Mouse (Mus musculus): ENCODE results near the gene Sugct. TPM values are rescaled to one million over a fixed set of nuclear protein-coding genes. Genes with fewer than 3 reads are reported as not detected.
A peak's percentile ranks its signal among the peaks of the same experiment; 100 is the strongest.

The Sugct gene
- polyA plus RNA-seq, 1 experiment from 2014 or later: 14.0 TPM

- no peak overlapping the region for H3K27ac ChIP-seq (ENCODE audit: low read depth)
- DNase-seq: no peak
- no peaks in the 10 kb centered on the region for H3K36me3 ChIP-seq (replicated peaks; ENCODE audit: insufficient read depth, low read length)
- 60% methylated on average over 2 of the region's 2 CpGs for WGBS (ENCODE audit: insufficient replicate concordance)
- TF ChIP-seq EP300 (IDR thresholded peaks at IDR 0.05; ENCODE audit: low read depth) (no peak), CTCF (IDR thresholded peaks at IDR 0.05; ENCODE audit: low read depth) (peak; percentile 18; the same call in 1 of the 2 replicates)
- no peak overlapping the region for H3K4me3 ChIP-seq (ENCODE audit: low read depth, low read length)
- H3K4me1 ChIP-seq (ENCODE audit: insufficient read depth): no peaks in the 10 kb centered on the region
- H3K27me3 ChIP-seq (ENCODE audit: insufficient read depth, low read length): no peaks in the 10 kb centered on the region
- H3K4me2 ChIP-seq (ENCODE audit: low read depth, low read length): no peak overlapping the region
- H3K9ac ChIP-seq (replicated peaks): no peak overlapping the region
- ATAC-seq: no peak
- H3K9me3 ChIP-seq (ENCODE audit: low read length): no peaks in the 10 kb centered on the region
These were observed 655.6 kb downstream of the Sugct start for GRCm38 (mm10) chr13:17039727-17040126.

GRCm38 (mm10) chr13:17038341-17038740 lies 657.0 kb downstream of the Sugct start:
- DNase-seq: no peak
- H3K4me3 ChIP-seq (ENCODE audit: low read depth, low read length): no peak overlapping the region
- WGBS (ENCODE audit: insufficient replicate concordance): 80% methylated on average over 4 of the region's 4 CpGs
- no peak for TF ChIP-seq EP300 (IDR thresholded peaks at IDR 0.05; ENCODE audit: low read depth)
- TF ChIP-seq CTCF (IDR thresholded peaks at IDR 0.05; ENCODE audit: low read depth): no peak
- H3K4me1 ChIP-seq (ENCODE audit: insufficient read depth): no peaks in the 10 kb centered on the region
- no peak overlapping the region for H3K9ac ChIP-seq (replicated peaks)
- H3K36me3 ChIP-seq (replicated peaks; ENCODE audit: insufficient read depth, low read length): no peaks in the 10 kb centered on the region
- no peak overlapping the region for H3K27ac ChIP-seq (ENCODE audit: low read depth)
- ATAC-seq: no peak
- no peak overlapping the region for H3K4me2 ChIP-seq (ENCODE audit: low read depth, low read length)
- no peaks in the 10 kb centered on the region for H3K27me3 ChIP-seq (ENCODE audit: insufficient read depth, low read length)
- H3K9me3 ChIP-seq (ENCODE audit: low read length): no peaks in the 10 kb centered on the region

- no peak for DNase-seq
These were observed 657.5 kb downstream of the Sugct start for GRCm38 (mm10) chr13:17037899-17038298.

GRCm38 (mm10) chr13:17030761-17031160 lies 664.6 kb downstream of the Sugct start:
- ATAC-seq (no peak), DNase-seq (no peak)
- WGBS (ENCODE audit: insufficient replicate concordance): 33% methylated on average over 1 of the region's 1 CpGs
- H3K36me3 ChIP-seq (replicated peaks; ENCODE audit: insufficient read depth, low read length): no peaks in the 10 kb centered on the region
- H3K4me1 ChIP-seq (ENCODE audit: insufficient read depth): no peaks in the 10 kb centered on the region
- TF ChIP-seq CTCF (IDR thresholded peaks at IDR 0.05; ENCODE audit: low read depth): no peak
- no peak for TF ChIP-seq EP300 (IDR thresholded peaks at IDR 0.05; ENCODE audit: low read depth)
- no peaks in the 10 kb centered on the region for H3K9me3 ChIP-seq (ENCODE audit: low read length)
- H3K27ac ChIP-seq (ENCODE audit: low read depth): no peak overlapping the region
- no peak overlapping the region for H3K9ac ChIP-seq (replicated peaks)
- H3K27me3 ChIP-seq (ENCODE audit: insufficient read depth, low read length): no peaks in the 10 kb centered on the region
- no peak overlapping the region for H3K4me3 ChIP-seq (ENCODE audit: low read depth, low read length)
- H3K4me2 ChIP-seq (ENCODE audit: low read depth, low read length): no peak overlapping the region

More at GRCm38 (mm10) chr13:17037899-17038298, 657.5 kb downstream of the Sugct start:
- no peak overlapping the region for H3K4me2 ChIP-seq (ENCODE audit: low read depth, low read length)
- no peak for ATAC-seq
- no peak overlapping the region for H3K4me3 ChIP-seq (ENCODE audit: low read depth, low read length)
- no peak overlapping the region for H3K9ac ChIP-seq (replicated peaks)
- no peak overlapping the region for H3K27ac ChIP-seq (ENCODE audit: low read depth)
- H3K36me3 ChIP-seq (replicated peaks; ENCODE audit: insufficient read depth, low read length): no peaks in the 10 kb centered on the region
- H3K9me3 ChIP-seq (ENCODE audit: low read length): no peaks in the 10 kb centered on the region
- 77% methylated on average over 3 of the region's 3 CpGs for WGBS (ENCODE audit: insufficient replicate concordance)
- no peaks in the 10 kb centered on the region for H3K4me1 ChIP-seq (ENCODE audit: insufficient read depth)
- no peaks in the 10 kb centered on the region for H3K27me3 ChIP-seq (ENCODE audit: insufficient read depth, low read length)
- TF ChIP-seq CTCF (IDR thresholded peaks at IDR 0.05; ENCODE audit: low read depth) (no peak), EP300 (IDR thresholded peaks at IDR 0.05; ENCODE audit: low read depth) (no peak)

- peak; percentile 77 for DNase-seq
- TF ChIP-seq CTCF (IDR thresholded peaks at IDR 0.05; ENCODE audit: low read depth) (peak; percentile 85), EP300 (IDR thresholded peaks at IDR 0.05; ENCODE audit: low read depth) (no peak)
- Histone ChIP-seq H3K36me3 (replicated peaks; ENCODE audit: insufficient read depth, low read length) (no peaks in the 10 kb centered on the region), H3K4me2 (ENCODE audit: low read depth, low read length) (peak overlapping the region; percentile 44), H3K9me3 (ENCODE audit: low read length) (no peaks in the 10 kb centered on the region), H3K27ac (ENCODE audit: low read depth) (peak overlapping the region; percentile 89), H3K9ac (replicated peaks) (no peak overlapping the region), H3K4me1 (ENCODE audit: insufficient read depth) (no peaks in the 10 kb centered on the region), H3K27me3 (ENCODE audit: insufficient read depth, low read length) (no peaks in the 10 kb centered on the region), H3K4me3 (ENCODE audit: low read depth, low read length) (no peak overlapping the region)
- whole genome bisulfite sequencing (ENCODE audit: insufficient replicate concordance): 21% methylated on average over 3 of the region's 3 CpGs
- peak; percentile 79 for ATAC-seq
These were observed 666.8 kb downstream of the Sugct start for GRCm38 (mm10) chr13:17028595-17028994.

GRCm38 (mm10) chr13:17027846-17028529 lies 667.4 kb downstream of the Sugct start:
- peak; percentile 99 for ATAC-seq
- no peaks in the 10 kb centered on the region for H3K4me1 ChIP-seq (ENCODE audit: insufficient read depth)
- peak overlapping the region; percentile 89 for H3K27ac ChIP-seq (ENCODE audit: low read depth)
- H3K9me3 ChIP-seq (ENCODE audit: low read length): no peaks in the 10 kb centered on the region
- no peaks in the 10 kb centered on the region for H3K36me3 ChIP-seq (replicated peaks; ENCODE audit: insufficient read depth, low read length)
- WGBS (ENCODE audit: insufficient replicate concordance): 58% methylated on average over 4 of the region's 4 CpGs
- TF ChIP-seq EP300 (IDR thresholded peaks at IDR 0.05; ENCODE audit: low read depth): peak; percentile 100
- TF ChIP-seq CTCF (IDR thresholded peaks at IDR 0.05; ENCODE audit: low read depth): no peak
- H3K4me2 ChIP-seq (ENCODE audit: low read depth, low read length): peak overlapping the region; percentile 44
- no peak overlapping the region for H3K4me3 ChIP-seq (ENCODE audit: low read depth, low read length)
- H3K9ac ChIP-seq (replicated peaks): no peak overlapping the region
- peak; percentile 14 for DNase-seq
- H3K27me3 ChIP-seq (ENCODE audit: insufficient read depth, low read length): no peaks in the 10 kb centered on the region
